Mouse (Mus musculus) gastrocnemius, postnatal 14 days (tissue): ENCODE data around the gene Ttll9. TPM values are rescaled to one million over a fixed set of nuclear protein-coding genes. Genes with fewer than 3 reads are reported as not detected.

Experiments used
- DNase-seq: peaks from one replicate; pipeline ENCODE4 v3.0.0; 2021; ENCODE audit warnings: mixed read lengths
- intact Hi-C: fragments of 180-260 bp; cut with DNase I; formaldehyde crosslinking; loops from one replicate; pipeline ENCODE4 v1.15.1; 2025; ENCODE audit warnings: low total_unique reads
- total RNA-seq, 2 experiments: library from RNA; stranded (reverse); gene quantifications; 2 replicates each; pipeline ENCODE4 v1.2.3; 2021

Ttll9 gene
- total RNA-seq, 2 experiments from 2014 or later: not detected

DNA sequence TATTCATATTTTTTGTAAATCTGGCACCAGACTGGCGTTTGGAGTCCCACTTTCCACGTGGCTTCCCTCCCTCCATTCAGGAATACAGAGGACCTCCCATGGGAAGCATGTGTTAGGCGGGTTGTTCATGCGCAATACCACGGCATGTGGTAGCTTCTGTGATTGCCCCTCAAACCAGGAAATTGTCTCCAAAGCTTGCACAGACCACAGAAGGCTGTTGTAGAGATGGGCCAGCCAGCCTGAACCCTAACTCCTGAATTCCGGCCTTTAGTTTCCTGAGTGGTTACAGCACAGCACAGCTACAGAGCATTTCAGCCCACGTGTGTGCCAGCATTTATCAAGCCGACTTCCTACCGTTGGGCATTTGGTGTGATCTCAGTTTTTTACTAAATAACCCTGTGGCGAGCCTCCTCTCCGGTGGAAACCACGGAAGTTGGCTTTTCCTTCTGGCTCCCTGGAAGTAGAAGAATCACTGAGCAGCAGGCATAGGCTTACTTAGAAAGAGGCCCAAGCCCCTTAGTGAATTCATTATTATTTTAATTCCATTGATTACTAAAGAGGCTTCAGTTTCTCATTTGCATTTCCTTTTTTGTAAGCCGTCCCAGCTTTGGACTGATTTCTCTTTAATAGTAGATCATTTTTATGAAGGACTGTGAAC lies 41.5 kb downstream of the Ttll9 start:
- DNase-seq: no peak
- intact Hi-C loops: no loop called here

- no peak for DNase-seq
- intact Hi-C loops: no loop called here
These were observed 43.7 kb downstream of the Ttll9 start for GRCm38 (mm10) chr2:153005981-153006380.

GRCm38 (mm10) chr2:153009192-153009973 lies 47.1 kb downstream of the Ttll9 start:
- DNase-seq: no peak
- intact Hi-C loops: no loop called here

GRCm38 (mm10) chr2:153013724-153014515 lies 51.6 kb downstream of the Ttll9 start:
- intact Hi-C loops: no loop called here
- no peak for DNase-seq

DNA sequence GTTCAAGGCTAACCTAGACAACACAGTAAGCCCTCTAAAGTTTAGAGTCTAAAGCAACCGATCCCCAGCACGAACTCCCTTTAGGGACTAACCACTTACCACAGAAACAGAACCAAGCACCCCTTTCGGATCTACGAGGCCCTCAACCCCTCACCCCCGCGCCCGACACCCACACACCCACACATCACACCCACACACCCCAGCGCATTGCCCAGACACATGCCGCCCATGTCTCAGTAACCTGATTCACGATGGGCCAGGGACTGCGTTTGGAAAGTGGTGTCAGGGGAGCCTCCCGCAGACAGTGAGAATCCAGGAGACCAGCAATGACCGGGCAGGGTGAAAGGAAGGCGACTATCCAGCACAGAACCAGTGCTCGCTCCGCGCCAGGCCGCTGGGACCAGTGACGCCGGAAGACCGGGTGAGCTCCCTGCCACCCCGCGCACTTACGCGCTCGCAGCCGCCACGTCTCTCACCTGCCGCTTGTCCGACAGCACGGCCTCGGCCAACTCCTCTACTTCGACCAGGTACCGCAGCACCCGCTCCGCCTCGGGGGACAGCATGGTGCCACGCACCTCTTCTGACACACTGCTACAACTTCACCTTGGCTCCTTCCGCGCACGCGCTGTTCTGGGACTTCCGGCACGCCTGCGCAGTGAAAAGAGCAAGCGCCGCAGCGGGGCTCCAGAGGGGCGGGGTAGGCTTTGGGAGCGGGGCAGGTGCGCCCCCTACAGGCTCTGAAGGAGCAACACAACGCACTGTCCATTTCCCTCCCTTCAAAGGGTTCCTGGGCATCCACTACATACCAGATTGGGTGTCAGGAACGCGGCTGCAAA lies 52.7 kb downstream of the Ttll9 start, which contains the start of gene Pdrg1:
TSS of gene Pdrg1 (minus strand) at position 670 of the 836 bp plus-strand sequence.
- DNase-seq: peak; percentile 94
- intact Hi-C loops: no loop called here

GRCm38 (mm10) chr2:153015804-153016203 lies 53.5 kb downstream of the Ttll9 start:
- intact Hi-C loops: no loop called here
- no peak for DNase-seq

DNA sequence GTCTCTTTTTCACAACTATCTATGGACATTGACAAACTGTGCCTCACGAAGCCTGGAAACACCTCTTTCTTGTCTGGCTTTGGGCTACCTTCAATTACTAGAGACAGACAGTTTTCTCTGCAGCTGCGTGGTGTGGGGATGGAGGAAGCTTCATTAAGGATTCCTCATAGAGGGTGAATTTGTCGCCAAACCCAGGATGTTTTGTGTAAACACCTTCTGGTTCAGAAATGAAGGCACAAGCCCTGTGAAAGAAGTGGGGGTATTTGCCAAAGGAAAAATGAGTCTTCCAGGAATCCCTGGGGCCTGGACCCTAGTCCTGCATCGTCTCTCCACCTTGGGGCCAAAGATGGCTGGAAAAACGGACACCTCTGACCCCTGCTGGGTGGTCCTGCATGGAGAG lies 54.5 kb downstream of the Ttll9 start:
- intact Hi-C loops: no loop called here
- no peak for DNase-seq

GRCm38 (mm10) chr2:153019355-153019754 lies 57.1 kb downstream of the Ttll9 start:
- intact Hi-C loops: no loop called here
- DNase-seq: no peak

- DNase-seq: no peak
- intact Hi-C loops: no loop called here
These were observed 58.9 kb downstream of the Ttll9 start for GRCm38 (mm10) chr2:153021163-153021562.

- intact Hi-C loops: no loop called here
- DNase-seq: no peak
These were observed 60.6 kb downstream of the Ttll9 start for GRCm38 (mm10) chr2:153022855-153023254.

- intact Hi-C loops: no loop called here
- DNase-seq: no peak
These were observed 63.8 kb downstream of the Ttll9 start for GRCm38 (mm10) chr2:153026052-153026451.

GRCm38 (mm10) chr2:153027501-153027900 lies 65.2 kb downstream of the Ttll9 start:
- DNase-seq: no peak
- intact Hi-C loops: no loop called here

GRCm38 (mm10) chr2:153030422-153030821 lies 68.1 kb downstream of the Ttll9 start:
- DNase-seq: no peak
- intact Hi-C loops: no loop called here

DNA sequence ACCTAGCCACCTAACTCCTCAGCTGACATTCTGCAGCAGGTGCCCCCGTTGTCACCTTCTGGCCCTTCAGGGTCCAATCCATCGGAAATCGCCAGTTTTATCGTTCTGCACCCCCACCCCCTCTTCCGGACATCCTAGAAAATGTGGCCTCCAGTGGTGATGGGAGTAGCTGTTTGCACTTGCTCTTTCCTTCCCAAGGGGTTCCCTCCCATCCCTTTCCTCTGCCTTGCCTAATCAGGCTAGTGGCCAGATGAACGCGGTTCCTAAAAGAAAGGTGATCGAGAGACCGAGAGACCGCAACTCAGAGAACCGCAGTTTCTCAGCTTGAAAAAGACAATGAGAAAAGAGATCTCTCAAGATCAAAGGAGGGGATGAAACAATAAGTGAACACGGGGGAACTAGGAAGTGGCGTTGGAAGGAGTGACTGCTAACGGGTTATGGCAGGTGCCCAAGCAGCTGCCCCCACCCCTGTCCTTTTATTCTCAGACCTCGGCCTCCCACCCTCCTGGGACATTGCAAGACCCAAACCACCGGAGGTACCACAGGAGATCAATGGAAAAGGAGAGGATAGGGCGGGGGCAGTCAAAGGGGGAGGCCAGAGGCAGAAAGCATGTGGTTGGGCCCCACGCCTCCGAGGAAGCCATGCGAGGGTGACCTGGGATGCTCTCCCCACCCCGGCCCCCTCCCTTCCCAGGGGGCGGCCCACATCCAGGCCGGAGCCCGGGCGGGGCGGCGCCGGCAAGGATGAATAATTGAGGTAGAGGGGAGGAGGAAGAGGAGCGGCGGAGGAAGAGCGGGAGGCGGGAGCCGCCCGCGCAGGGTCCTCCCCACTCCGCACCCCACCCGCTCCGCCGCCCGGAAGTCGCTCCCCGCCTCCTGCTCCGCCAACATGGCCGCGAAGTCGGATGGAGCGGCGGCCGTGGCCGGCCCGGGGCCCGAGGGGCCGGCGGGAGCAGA lies 69.1 kb downstream of the Ttll9 start, which contains the start of gene Xkr7:
TSS of gene Xkr7 (plus strand) at position 727 of the 957 bp plus-strand sequence.
- DNase-seq: no peak
- intact Hi-C loops: no loop called here

- DNase-seq: peak; percentile 81
- intact Hi-C loops: no loop called here
These were observed 70.0 kb downstream of the Ttll9 start for GRCm38 (mm10) chr2:153032083-153032842.

DNA sequence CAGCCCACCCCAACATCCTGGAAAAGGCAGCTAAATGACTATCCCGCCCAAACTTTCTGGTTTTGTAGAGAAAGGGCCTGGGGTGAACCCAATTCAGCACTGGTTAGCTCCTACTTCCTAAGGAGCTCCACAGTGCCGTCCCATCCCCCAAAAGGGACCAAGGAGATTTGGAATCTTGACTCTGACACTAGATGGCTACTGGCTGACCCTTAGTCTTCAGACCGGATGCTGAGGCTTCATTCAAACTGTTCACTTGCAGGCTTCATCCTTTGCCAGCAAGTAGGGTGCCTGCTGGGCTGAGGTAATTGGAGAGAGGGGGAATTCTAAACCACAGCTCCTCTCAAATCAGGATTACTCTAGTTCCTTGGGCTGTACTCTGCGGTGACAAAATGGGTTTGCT lies 70.7 kb downstream of the Ttll9 start:
- intact Hi-C loops: no loop called here
- no peak for DNase-seq

GRCm38 (mm10) chr2:153033545-153034230 lies 71.4 kb downstream of the Ttll9 start:
- intact Hi-C loops: no loop called here
- no peak for DNase-seq
